Mouse (Mus musculus): Measurements from ENCODE around the gene Jmjd6.
A peak's percentile ranks its signal among the peaks of the same experiment; 100 is the strongest.

DNA sequence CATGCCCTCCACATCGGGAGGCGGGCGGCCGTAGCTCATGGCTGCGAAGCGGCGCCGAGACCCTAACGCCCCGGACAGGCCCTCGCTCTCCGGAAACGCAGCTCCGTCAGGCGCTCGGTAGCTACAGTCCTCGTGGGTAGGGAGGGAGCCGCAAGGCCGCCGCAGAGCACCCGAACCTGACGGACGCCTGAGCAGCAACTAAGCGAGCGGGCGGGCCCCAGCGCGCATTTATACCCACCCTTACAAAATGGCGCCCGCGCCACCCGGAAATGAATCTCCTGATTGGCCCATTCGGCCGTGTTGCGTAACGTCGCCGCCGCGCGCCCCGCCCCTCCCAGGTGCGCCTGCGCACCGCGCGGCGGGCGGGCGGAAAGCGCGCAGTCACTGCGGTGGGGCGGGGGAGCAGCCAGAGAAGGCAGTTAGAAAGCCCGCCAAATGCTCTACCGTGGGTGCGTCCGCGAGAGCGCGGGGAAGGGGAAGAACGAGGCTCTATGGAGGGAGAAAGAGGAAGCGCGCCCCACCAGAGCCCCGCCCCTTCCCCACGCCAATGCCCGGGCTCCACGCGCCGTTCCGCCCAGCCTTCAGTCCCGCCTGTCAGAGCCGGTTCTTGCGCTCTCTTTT lies 9.8 kb upstream of the Jmjd6 start, which contains the start of gene Srsf2:
- TF ChIP-seq CTCF (IDR thresholded peaks at IDR 0.05; ENCODE audit: low read depth, low read length) (no peak), POLR2A (IDR thresholded peaks at IDR 0.05; ENCODE audit: borderline replicate concordance, low read depth, low read length) (peak; percentile 96)
